ENCODE assay signal across 8 mouse cellular contexts in genomic region chr4:80910871-80911701, GRCm38 (mm10). TPM values are rescaled to one million over a fixed set of nuclear protein-coding genes. Genes with fewer than 3 reads are reported as not detected.
A peak's percentile ranks its signal among the peaks of the same experiment; 100 is the strongest.
DNase-seq lines count a peak whose midpoint lies in the region; ATAC-seq and TF ChIP-seq lines count a peak whose summit lies in the region.

No protein-coding gene starts in this region.

- H3ac ChIP-seq in myocyte (ENCODE audit: control insufficient read depth, insufficient read length), result peak overlapping the region; percentile 81

- H3K4me2 ChIP-seq in limb, embryonic 12.5 days, result peak overlapping the region; percentile 90
- peak overlapping the region; percentile 72 for H3K4me2 ChIP-seq in myocyte (ENCODE audit: low read depth)

- H3K4me3 ChIP-seq in limb, embryonic 12.5 days (replicated peaks), result peak overlapping the region; percentile 66
- H3K4me3 ChIP-seq in myocyte, result peak overlapping the region; percentile 94

- ATAC-seq in limb, embryonic 12.5 days (ENCODE audit: insufficient number of reproducible peaks, insufficient read depth, low FRiP score, low TSS enrichment, low read depth), result no peak; the same call in 1 of the 2 replicates

- no peaks in the 10 kb centered on the region for H3K36me3 ChIP-seq in limb, embryonic 12.5 days
- no peaks in the 10 kb centered on the region for H3K36me3 ChIP-seq in myocyte (ENCODE audit: control insufficient read depth, insufficient read depth)

- peak; percentile 22 to 31 for DNase-seq in lung, adult 18-20 months
- DNase-seq in lung, postnatal 25 days (ENCODE audit: low spot score), result no peak
- DNase-seq in embryo, embryonic 11.5 days (ENCODE audit: low read depth, low spot score), result peak; percentile 46
- DNase-seq in gastrocnemius, postnatal 4 days (ENCODE audit: low spot score in 2 of 2), result peak; percentile 38 to 55
- peak; percentile 24 for DNase-seq in kidney, adult 11 months
- peak; percentile 19 for DNase-seq in testis, postnatal 14 days (ENCODE audit: low spot score)

- H3K27ac ChIP-seq in limb, embryonic 12.5 days, result peak overlapping the region; percentile 75; the same call in 1 of the 2 replicates

- H3K79me2 ChIP-seq in myocyte (ENCODE audit: control insufficient read depth, insufficient read depth), result peaks cover 42% of the 10 kb centered on the region

- WGBS in limb, embryonic 12.5 days, result under 1% methylated on average over 58 of the region's 58 CpGs

- no peaks in the 10 kb centered on the region for H3K9me3 ChIP-seq in limb, embryonic 12.5 days

- TF ChIP-seq POLR2A in myocyte (IDR thresholded peaks at IDR 0.05; ENCODE audit: insufficient read length, low read depth), result peak; percentile 45

- H3K27me3 ChIP-seq in limb, embryonic 12.5 days, result no peaks in the 10 kb centered on the region
- no peaks in the 10 kb centered on the region for H3K27me3 ChIP-seq in myocyte (ENCODE audit: control insufficient read depth, insufficient read depth, insufficient read length)

- peak overlapping the region; percentile 67 for H3K9ac ChIP-seq in limb, embryonic 12.5 days (replicated peaks)

- no peaks in the 10 kb centered on the region; the same call in 1 of the 2 replicates for H3K4me1 ChIP-seq in limb, embryonic 12.5 days (replicated peaks)

TF ChIP-seq in myocyte, 11 proteins besides CTCF, POLR2A, EP300 and RAD21:
- TF ChIP-seq MYOD1 (IDR thresholded peaks at IDR 0.05; ENCODE audit: control insufficient read depth in 1 of 3, insufficient read length in 2 of 3, low read depth in 2 of 3), result peak in 1 of 3 experiments; percentile 20
- peak; percentile 27 for TF ChIP-seq POLR2AphosphoS2 (IDR thresholded peaks at IDR 0.05; ENCODE audit: insufficient read length, low read depth)
- TF ChIP-seq REST (IDR thresholded peaks at IDR 0.05; ENCODE audit: insufficient read depth, insufficient read length), result no peak
- TF ChIP-seq USF1 (IDR thresholded peaks at IDR 0.05; ENCODE audit: low read depth), result no peak
- no peak for TF ChIP-seq TCF12 (IDR thresholded peaks at IDR 0.05; ENCODE audit: insufficient read depth, poor library complexity, severe bottlenecking)
- TF ChIP-seq MAX (IDR thresholded peaks at IDR 0.05; ENCODE audit: low read depth), result no peak
- TF ChIP-seq MYOG (IDR thresholded peaks at IDR 0.05; ENCODE audit: control insufficient read depth in 1 of 3, insufficient read depth in 1 of 3, insufficient read length in 2 of 3, low read depth in 2 of 3), result no peak
- TF ChIP-seq CEBPB (IDR thresholded peaks at IDR 0.05; ENCODE audit: insufficient read depth, poor library complexity, severe bottlenecking), result no peak

RNA-seq across cellular contexts. Expression of gene Lurap1l, which starts 0.6 kb away (rescaled TPM):
- 1 to 10 TPM; 8.1 to 8.4 TPM for total RNA-seq in gastrocnemius, postnatal 4 days (2021)
- 4.2 and 4.7 TPM in 2 replicates for polyA plus RNA-seq in limb, embryonic 12.5 days (2016; fragmentation: Nextera tagmentation; extraction: Ambion mirVana)
- 15.9 TPM for polyA plus RNA-seq in myocyte (2012; fragmentation: generic; extraction: Trizol)
